Comparison of ENCODE assay signal across 8 mouse cellular contexts in the genomic region with DNA sequence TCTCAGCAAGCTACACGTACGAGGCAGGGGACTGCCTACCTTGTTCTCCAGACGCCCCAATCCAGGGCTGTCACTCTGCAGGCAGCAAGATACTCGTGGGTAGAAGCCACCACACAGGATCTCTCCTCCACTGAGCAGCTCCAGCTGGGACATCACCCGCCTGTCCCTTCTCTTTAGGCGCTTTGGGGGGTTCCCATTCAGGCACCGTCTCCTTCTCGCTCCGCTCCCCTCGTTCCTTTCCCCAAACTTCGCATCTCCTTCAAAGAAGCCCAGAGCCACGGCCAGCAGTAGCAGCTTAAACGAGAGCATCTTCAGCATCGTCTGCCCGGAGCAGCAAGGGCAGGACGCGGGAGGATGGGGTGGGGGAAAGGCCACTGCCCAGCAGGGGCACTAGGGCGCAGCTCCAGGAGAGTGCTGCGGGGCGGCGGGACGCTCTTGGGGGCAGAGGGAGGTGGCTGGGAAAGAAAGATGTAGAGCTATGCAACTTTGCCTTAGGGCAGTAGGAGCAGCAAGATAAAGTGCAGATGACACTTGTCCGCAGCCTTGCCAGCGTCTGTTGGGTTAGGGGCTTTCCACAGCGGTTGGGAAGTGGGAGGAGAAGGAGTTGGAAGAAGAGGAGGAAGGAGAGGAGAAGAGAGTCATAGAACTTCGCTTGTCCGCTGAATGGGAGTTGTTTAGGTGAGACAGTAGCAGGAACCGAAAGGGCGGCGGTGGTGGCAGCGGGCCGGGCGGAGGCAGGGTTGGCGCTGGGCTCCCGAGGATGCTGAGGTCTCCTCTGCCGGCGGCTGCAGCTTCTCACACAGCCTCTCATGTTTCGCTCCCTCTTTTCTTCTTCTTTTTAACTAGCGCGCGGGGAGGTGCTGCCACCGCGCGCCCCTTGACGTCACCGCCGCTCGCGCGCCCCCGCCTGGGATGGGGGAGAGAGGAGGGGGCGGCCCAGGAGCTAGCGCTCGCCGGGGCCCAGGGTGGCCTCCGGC. TPM values are rescaled to one million over a fixed set of nuclear protein-coding genes. Genes with fewer than 3 reads are reported as not detected.
A peak's percentile ranks its signal among the peaks of the same experiment; 100 is the strongest.
DNase-seq lines count a peak whose midpoint lies in the region; ATAC-seq and TF ChIP-seq lines count a peak whose summit lies in the region.

Hhip (minus strand) TSS at position 809 of the 977 bp plus-strand sequence.

- peak; percentile 10 for DNase-seq in adrenal gland, adult 2 months
- no peak for DNase-seq in adrenal gland, adult 8-10 months
- peak; percentile 75 for DNase-seq in limb, embryonic 11.5 days (ENCODE audit: low spot score)
- DNase-seq in midbrain, embryonic 10.5 days (ENCODE audit: low spot score): peak; percentile 64

- H3K36me3 ChIP-seq in E14TG2a.4 (ENCODE audit: insufficient read depth, low read length): no peaks in the 10 kb centered on the region
- H3K36me3 ChIP-seq in embryonic facial prominence, embryonic 15.5 days: no peaks in the 10 kb centered on the region
- no peaks in the 10 kb centered on the region for H3K36me3 ChIP-seq in hindbrain, embryonic 13.5 days
- H3K36me3 ChIP-seq in limb, embryonic 11.5 days (ENCODE audit: control insufficient read depth, insufficient read depth, low read length): no peaks in the 10 kb centered on the region
- H3K36me3 ChIP-seq in midbrain, embryonic 10.5 days: no peaks in the 10 kb centered on the region
- H3K36me3 ChIP-seq in stomach, embryonic 15.5 days: no peaks in the 10 kb centered on the region

- under 1% methylated on average over 33 of the region's 56 CpGs for WGBS in embryonic facial prominence, embryonic 15.5 days
- under 1% methylated on average over 38 of the region's 56 CpGs for WGBS in hindbrain, embryonic 13.5 days
- under 1% methylated on average over 33 of the region's 56 CpGs for WGBS in limb, embryonic 11.5 days
- under 1% methylated on average over 40 of the region's 56 CpGs for WGBS in midbrain, embryonic 10.5 days
- WGBS in stomach, embryonic 15.5 days: under 1% methylated on average over 38 of the region's 56 CpGs

- no peaks in the 10 kb centered on the region for H3K9me3 ChIP-seq in E14TG2a.4 (ENCODE audit: low read length)
- H3K9me3 ChIP-seq in embryonic facial prominence, embryonic 15.5 days (replicated peaks): no peaks in the 10 kb centered on the region
- no peaks in the 10 kb centered on the region for H3K9me3 ChIP-seq in hindbrain, embryonic 13.5 days
- H3K9me3 ChIP-seq in limb, embryonic 11.5 days (ENCODE audit: control insufficient read depth, low read length): no peaks in the 10 kb centered on the region
- H3K9me3 ChIP-seq in midbrain, embryonic 10.5 days (replicated peaks): no peaks in the 10 kb centered on the region
- H3K9me3 ChIP-seq in stomach, embryonic 15.5 days: no peaks in the 10 kb centered on the region

- peak within 1 kb of the TSS; percentile 87 for H3K4me2 ChIP-seq in embryonic facial prominence, embryonic 15.5 days (replicated peaks)
- peak within 1 kb of the TSS; percentile 91 for H3K4me2 ChIP-seq in hindbrain, embryonic 13.5 days
- H3K4me2 ChIP-seq in limb, embryonic 11.5 days (ENCODE audit: low read depth, severe bottlenecking): peak within 1 kb of the TSS; percentile 97
- H3K4me2 ChIP-seq in stomach, embryonic 15.5 days: peak within 1 kb of the TSS; percentile 91

- peak; percentile 82 for ATAC-seq in embryonic facial prominence, embryonic 15.5 days (ENCODE audit: insufficient number of reproducible peaks, low FRiP score, low TSS enrichment, low read depth)
- ATAC-seq in hindbrain, embryonic 13.5 days (ENCODE audit: low FRiP score): peak; percentile 73
- peak; percentile 70; the same call in 1 of the 2 replicates for ATAC-seq in limb, embryonic 11.5 days (ENCODE audit: insufficient number of reproducible peaks, low FRiP score, low TSS enrichment, low read depth)
- ATAC-seq in stomach, embryonic 15.5 days (ENCODE audit: insufficient read depth, low FRiP score, low read depth): peak; percentile 75; the same call in 1 of the 2 replicates

- H3K4me1 ChIP-seq in E14TG2a.4 (replicated peaks; ENCODE audit: low read depth, low read length): peaks cover 50% of the 10 kb centered on the region
- peaks cover 16% of the 10 kb centered on the region for H3K4me1 ChIP-seq in embryonic facial prominence, embryonic 15.5 days
- peaks cover 33% of the 10 kb centered on the region for H3K4me1 ChIP-seq in hindbrain, embryonic 13.5 days (replicated peaks)
- H3K4me1 ChIP-seq in limb, embryonic 11.5 days (ENCODE audit: control insufficient read depth, insufficient read depth, low read length): peaks cover 7% of the 10 kb centered on the region; the same call in 1 of the 2 replicates
- peaks cover 55% of the 10 kb centered on the region for H3K4me1 ChIP-seq in midbrain, embryonic 10.5 days
- H3K4me1 ChIP-seq in stomach, embryonic 15.5 days: 0 out of 2 replicates have a peak, but pooled peaks cover 7% of the 10 kb centered on the region

- H3K9ac ChIP-seq in embryonic facial prominence, embryonic 15.5 days: peak within 1 kb of the TSS; percentile 46
- peak within 1 kb of the TSS; percentile 64 for H3K9ac ChIP-seq in hindbrain, embryonic 13.5 days
- peak within 1 kb of the TSS; percentile 47 for H3K9ac ChIP-seq in limb, embryonic 11.5 days (ENCODE audit: low read length)
- H3K9ac ChIP-seq in stomach, embryonic 15.5 days: peak within 1 kb of the TSS; percentile 29

- TF ChIP-seq CTCF in E14TG2a.4 (conservative IDR thresholded peaks at IDR 0.05; ENCODE audit: low read length): no peak

- H3K4me3 ChIP-seq in E14TG2a.4 (replicated peaks; ENCODE audit: low read length): peak within 1 kb of the TSS; percentile 83
- H3K4me3 ChIP-seq in embryonic facial prominence, embryonic 15.5 days (replicated peaks): peak within 1 kb of the TSS; percentile 56
- peak within 1 kb of the TSS; percentile 57 for H3K4me3 ChIP-seq in hindbrain, embryonic 13.5 days
- H3K4me3 ChIP-seq in limb, embryonic 11.5 days (ENCODE audit: low read depth, low read length): peak within 1 kb of the TSS; percentile 49
- H3K4me3 ChIP-seq in midbrain, embryonic 10.5 days: peak within 1 kb of the TSS; percentile 68
- H3K4me3 ChIP-seq in stomach, embryonic 15.5 days (replicated peaks): peak within 1 kb of the TSS; percentile 54

- peaks cover 29% of the 10 kb centered on the region for H3K27me3 ChIP-seq in E14TG2a.4 (ENCODE audit: insufficient read depth, low read length)
- peaks cover 5% of the 10 kb centered on the region; the same call in 1 of the 2 replicates for H3K27me3 ChIP-seq in embryonic facial prominence, embryonic 15.5 days
- H3K27me3 ChIP-seq in hindbrain, embryonic 13.5 days: peaks cover 88% of the 10 kb centered on the region
- no peaks in the 10 kb centered on the region; the same call in 1 of the 2 replicates for H3K27me3 ChIP-seq in limb, embryonic 11.5 days (ENCODE audit: control insufficient read depth, insufficient read depth, low read length)
- H3K27me3 ChIP-seq in midbrain, embryonic 10.5 days (ENCODE audit: low read depth, poor library complexity, severe bottlenecking): peaks cover 95% of the 10 kb centered on the region
- H3K27me3 ChIP-seq in stomach, embryonic 15.5 days (replicated peaks): no peaks in the 10 kb centered on the region

- H3K27ac ChIP-seq in embryonic facial prominence, embryonic 15.5 days (replicated peaks): 0 out of 2 replicates have a peak within 1 kb of the TSS, but pooled peaks have one; percentile 39
- H3K27ac ChIP-seq in hindbrain, embryonic 13.5 days: no peak within 1 kb of the TSS
- no peak within 1 kb of the TSS for H3K27ac ChIP-seq in limb, embryonic 11.5 days (replicated peaks; ENCODE audit: low read depth, low read length)
- H3K27ac ChIP-seq in midbrain, embryonic 10.5 days (replicated peaks): peak within 1 kb of the TSS; percentile 78
- H3K27ac ChIP-seq in stomach, embryonic 15.5 days: peak within 1 kb of the TSS; percentile 54; the same call in 1 of the 2 replicates

RNA-seq across cellular contexts. Expression of gene Hhip, which starts in this region (rescaled TPM):
- total RNA-seq in adrenal gland, adult 2 months (2021): 1 to 10 TPM; 5.7 to 6.0 TPM
- 0.42 and 0.89 TPM in 2 replicates for polyA plus RNA-seq in adrenal gland, adult 2 months (2012; rRNA removed)
- 1 to 10 TPM; 6.8 to 9.0 (median 7.5) TPM for total RNA-seq in adrenal gland, adult 8-10 months (2022)
- polyA plus RNA-seq in embryonic facial prominence, embryonic 15.5 days (2015; fragmentation: Nextera tagmentation; extraction: Ambion mirVana): 13.1 and 14.7 TPM in 2 replicates
- 1.9 and 2.4 TPM in 2 replicates for polyA plus RNA-seq in hindbrain, embryonic 13.5 days (2015; fragmentation: Nextera tagmentation; extraction: Ambion mirVana)
- 1.8 and 2.9 TPM in 2 replicates for polyA plus RNA-seq in limb, embryonic 11.5 days (2014; fragmentation: Nextera tagmentation; extraction: Ambion mirVana)
- 4.1 and 4.7 TPM in 2 replicates for polyA plus RNA-seq in midbrain, embryonic 10.5 days (2016; fragmentation: Nextera tagmentation; extraction: Ambion mirVana)
- polyA plus RNA-seq in stomach, embryonic 15.5 days (2015; fragmentation: Nextera tagmentation; extraction: Ambion mirVana): 15.4 and 16.7 TPM in 2 replicates

Comparison
In these comparisons a context has a peak if more than half of its experiments do, and no peak if none do; other contexts are left out.
1. H3K27ac ChIP-seq: peak in embryonic facial prominence, embryonic 15.5 days (single experiment), midbrain, embryonic 10.5 days (single experiment) and stomach, embryonic 15.5 days (single experiment); none in hindbrain, embryonic 13.5 days (single experiment) and limb, embryonic 11.5 days (single experiment).
2. Peak in every context shown above with its lines, with median percentiles within 50 percentile points of each other: H3K4me3 ChIP-seq, ATAC-seq, H3K4me2 ChIP-seq and H3K9ac ChIP-seq.